ENCODE assay signal across 10 mouse cellular contexts in the genomic region with DNA sequence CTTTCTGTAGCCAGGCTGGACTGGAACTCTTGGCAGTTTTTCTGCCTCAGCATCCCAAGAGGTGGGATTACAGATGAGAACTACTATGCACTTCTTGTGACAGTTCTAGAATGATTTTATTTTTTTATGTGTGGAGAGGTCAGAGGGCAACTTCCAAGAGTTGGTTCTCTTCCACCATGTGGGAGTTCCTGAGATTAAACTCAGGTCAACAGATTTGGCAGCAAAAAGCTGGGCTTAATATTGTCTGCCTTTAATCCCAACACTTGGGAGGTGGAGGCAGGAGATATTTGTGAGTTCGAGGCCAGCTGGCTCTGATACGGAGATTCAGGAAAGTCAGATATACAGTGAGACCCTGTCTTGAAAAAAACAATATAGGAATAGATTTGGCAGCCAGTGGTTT. TPM values are rescaled to one million over a fixed set of nuclear protein-coding genes. Genes with fewer than 3 reads are reported as not detected.
DNase-seq lines count a peak whose midpoint lies in the region; ATAC-seq and TF ChIP-seq lines count a peak whose summit lies in the region.
"Had no signal": no experiment of that assay in that cellular context is flagged by ENCODE, and none has a peak within 500 bp of the region (broad histone marks: within the 10 kb centered on the region; RNA-seq: fewer than 3 reads in every experiment).

No protein-coding gene starts in this region.

- no peak overlapping the region for H3K4me3 ChIP-seq in kidney, adult 2 months (ENCODE audit: insufficient read depth, low read depth, low read length)
- peak overlapping the region; percentile 100 for H3K4me3 ChIP-seq in embryonic facial prominence, embryonic 10.5 days
- peak overlapping the region; percentile 67; the same call in 1 of the 2 replicates for H3K4me3 ChIP-seq in hindbrain, embryonic 14.5 days (replicated peaks; ENCODE audit: low read length)
- H3K4me3 ChIP-seq in midbrain, embryonic 14.5 days (replicated peaks; ENCODE audit: low read depth, low read length) = peak overlapping the region; percentile 93

- H3K4me2 ChIP-seq in hindbrain, embryonic 14.5 days (replicated peaks) = peak overlapping the region; percentile 73
- H3K4me2 ChIP-seq in midbrain, embryonic 14.5 days (ENCODE audit: low read length) = peak overlapping the region; percentile 85

- DNase-seq in kidney, adult 2 months = peak; percentile 36
- no peak for DNase-seq in kidney, adult 18-20 months
- DNase-seq in embryonic facial prominence, embryonic 10.5 days (ENCODE audit: low spot score) = no peak
- DNase-seq in hindbrain, embryonic 14.5 days (ENCODE audit: low spot score) = no peak
- DNase-seq in midbrain, embryonic 14.5 days = no peak
- DNase-seq in adrenal gland, postnatal 25 days = no peak
- no peak for DNase-seq in urinary bladder, adult 2 months (ENCODE audit: low spot score)
- DNase-seq in gastrocnemius, postnatal 36 days = no peak
- DNase-seq: gastrocnemius, postnatal 14 days had no signal

- H3K9ac ChIP-seq in hindbrain, embryonic 14.5 days = 0 out of 2 replicates have a peak overlapping the region, but pooled peaks have one; percentile 20
- no peak overlapping the region for H3K9ac ChIP-seq in midbrain, embryonic 14.5 days (replicated peaks; ENCODE audit: low read length)

- no peak for ATAC-seq in hindbrain, embryonic 14.5 days (ENCODE audit: low FRiP score)
- ATAC-seq in midbrain, embryonic 14.5 days (ENCODE audit: low FRiP score, low TSS enrichment) = no peak
- ATAC-seq: Patski had no signal

- no peaks in the 10 kb centered on the region for H3K27me3 ChIP-seq in kidney, adult 2 months (replicated peaks; ENCODE audit: control insufficient read depth, insufficient read depth, low read length)
- H3K27me3 ChIP-seq in embryonic facial prominence, embryonic 10.5 days (replicated peaks; ENCODE audit: low read depth, poor library complexity, severe bottlenecking) = no peaks in the 10 kb centered on the region
- H3K27me3 ChIP-seq in hindbrain, embryonic 14.5 days (ENCODE audit: control insufficient read depth, insufficient read depth, low read length) = no peaks in the 10 kb centered on the region
- H3K27me3 ChIP-seq in midbrain, embryonic 14.5 days (ENCODE audit: control insufficient read depth, insufficient read depth, low read length) = no peaks in the 10 kb centered on the region
- H3K27me3 ChIP-seq: Patski had no signal

- no peaks in the 10 kb centered on the region for H3K9me3 ChIP-seq in embryonic facial prominence, embryonic 10.5 days
- no peaks in the 10 kb centered on the region for H3K9me3 ChIP-seq in hindbrain, embryonic 14.5 days (ENCODE audit: control insufficient read depth, low read length)
- no peaks in the 10 kb centered on the region for H3K9me3 ChIP-seq in midbrain, embryonic 14.5 days (ENCODE audit: control insufficient read depth, low read length)

- H3K27ac ChIP-seq in kidney, adult 2 months (ENCODE audit: insufficient read depth, low read depth, low read length) = no peak overlapping the region; the same call in 1 of the 2 replicates
- no peak overlapping the region for H3K27ac ChIP-seq in embryonic facial prominence, embryonic 10.5 days (replicated peaks)
- no peak overlapping the region for H3K27ac ChIP-seq in hindbrain, embryonic 14.5 days
- no peak overlapping the region for H3K27ac ChIP-seq in midbrain, embryonic 14.5 days (replicated peaks; ENCODE audit: low read depth, low read length)

- peaks cover 21% of the 10 kb centered on the region for H3K4me1 ChIP-seq in kidney, adult 2 months (ENCODE audit: control insufficient read depth, insufficient read depth, low read length)
- H3K4me1 ChIP-seq in embryonic facial prominence, embryonic 10.5 days = peaks cover 24% of the 10 kb centered on the region
- H3K4me1 ChIP-seq in hindbrain, embryonic 14.5 days (replicated peaks; ENCODE audit: control insufficient read depth, insufficient read depth, low read length) = peaks cover 29% of the 10 kb centered on the region
- peaks cover 27% of the 10 kb centered on the region for H3K4me1 ChIP-seq in midbrain, embryonic 14.5 days (ENCODE audit: control insufficient read depth, insufficient read depth, low read length)

- 49% methylated on average over 2 of the region's 2 CpGs for WGBS in kidney, adult 2 months
- 72% methylated on average over 2 of the region's 2 CpGs for WGBS in embryonic facial prominence, embryonic 10.5 days
- 70% methylated on average over 2 of the region's 2 CpGs for WGBS in hindbrain, embryonic 14.5 days
- 70% methylated on average over 2 of the region's 2 CpGs for WGBS in midbrain, embryonic 14.5 days

- intact Hi-C loops in gastrocnemius, postnatal 36 days (cut with DNase I) = no loop called here

- no peak for TF ChIP-seq CTCF in kidney, adult 2 months (conservative IDR thresholded peaks at IDR 0.05; ENCODE audit: insufficient read depth, insufficient read length, low read depth, low read length)

- TF ChIP-seq POLR2A in kidney, adult 2 months (IDR thresholded peaks at IDR 0.05; ENCODE audit: low read depth, low read length) = no peak

- no peaks in the 10 kb centered on the region for H3K36me3 ChIP-seq in kidney, adult 2 months (ENCODE audit: control insufficient read depth, insufficient read depth, low read length)
- H3K36me3 ChIP-seq in embryonic facial prominence, embryonic 10.5 days (replicated peaks) = peaks cover 26% of the 10 kb centered on the region
- H3K36me3 ChIP-seq in hindbrain, embryonic 14.5 days (replicated peaks; ENCODE audit: control insufficient read depth, insufficient read depth) = no peaks in the 10 kb centered on the region
- H3K36me3 ChIP-seq in midbrain, embryonic 14.5 days (ENCODE audit: control insufficient read depth, insufficient read depth, low read length) = no peaks in the 10 kb centered on the region

RNA-seq across cellular contexts. Expression of a gene that starts 3.0 kb away (rescaled TPM):
- polyA plus RNA-seq in kidney, adult 2 months (2012; rRNA removed) = 2.3 and 3.5 TPM in 2 replicates
- polyA plus RNA-seq in embryonic facial prominence, embryonic 10.5 days (2016; fragmentation: Nextera tagmentation; extraction: Ambion mirVana) = 68.2 and 69.9 TPM in 2 replicates
- 35.7 and 38.8 TPM in 2 replicates for polyA plus RNA-seq in hindbrain, embryonic 14.5 days (2014; fragmentation: Nextera tagmentation; extraction: Ambion mirVana)
- polyA plus RNA-seq in midbrain, embryonic 14.5 days (2014; fragmentation: Nextera tagmentation; extraction: Ambion mirVana) = 37.9 and 41.5 TPM in 2 replicates
- total RNA-seq in adrenal gland, postnatal 25 days (2021) = 56.0 and 65.8 TPM in 2 replicates
- polyA plus RNA-seq in urinary bladder, adult 2 months (2012; rRNA removed) = 21.1 and 22.9 TPM in 2 replicates
- total RNA-seq in gastrocnemius, postnatal 36 days (2021) = 10 to 100 TPM; 41.0 to 41.6 TPM

RNA-seq across cellular contexts. Expression of a gene that starts 9.2 kb away (rescaled TPM):
- 368 and 461 TPM in 2 replicates for polyA plus RNA-seq in kidney, adult 2 months (2012; rRNA removed)
- 646 and 663 TPM in 2 replicates for polyA plus RNA-seq in embryonic facial prominence, embryonic 10.5 days (2016; fragmentation: Nextera tagmentation; extraction: Ambion mirVana)
- polyA plus RNA-seq in hindbrain, embryonic 14.5 days (2014; fragmentation: Nextera tagmentation; extraction: Ambion mirVana) = 769 and 914 TPM in 2 replicates
- 796 and 925 TPM in 2 replicates for polyA plus RNA-seq in midbrain, embryonic 14.5 days (2014; fragmentation: Nextera tagmentation; extraction: Ambion mirVana)
- 716 and 732 TPM in 2 replicates for total RNA-seq in adrenal gland, postnatal 25 days (2021)
- 295 and 320 TPM in 2 replicates for polyA plus RNA-seq in urinary bladder, adult 2 months (2012; rRNA removed)
- 1,000 to 10,000 TPM; 1,029 to 1,117 TPM for total RNA-seq in gastrocnemius, postnatal 36 days (2021)

RNA-seq across cellular contexts. Expression of a gene that starts 21.4 kb away (rescaled TPM):
- polyA plus RNA-seq in kidney, adult 2 months (2012; rRNA removed) = 0.80 TPM in 1 of 2 replicates, not detected in the other
- 8.0 and 8.7 TPM in 2 replicates for polyA plus RNA-seq in embryonic facial prominence, embryonic 10.5 days (2016; fragmentation: Nextera tagmentation; extraction: Ambion mirVana)
- polyA plus RNA-seq in hindbrain, embryonic 14.5 days (2014; fragmentation: Nextera tagmentation; extraction: Ambion mirVana) = 0.16 and 1.3 TPM in 2 replicates
- 2.6 and 4.6 TPM in 2 replicates for polyA plus RNA-seq in midbrain, embryonic 14.5 days (2014; fragmentation: Nextera tagmentation; extraction: Ambion mirVana)
- 637 and 688 TPM in 2 replicates for total RNA-seq in adrenal gland, postnatal 25 days (2021)
- 2.9 and 3.6 TPM in 2 replicates for polyA plus RNA-seq in urinary bladder, adult 2 months (2012; rRNA removed)
- total RNA-seq in gastrocnemius, postnatal 36 days (2021) = under 1 TPM; 0.20 to 0.27 TPM
